Mouse (Mus musculus): Measurements from ENCODE around the gene Sectm1a.

GRCm38 (mm10) chr11:121112091-121112775 is 31.2 kb upstream of the Sectm1a start:
- TF ChIP-seq POLR2A (IDR thresholded peaks at IDR 0.05; ENCODE audit: borderline replicate concordance, insufficient read depth, low read length) (no peak), CTCF (IDR thresholded peaks at IDR 0.05; ENCODE audit: borderline replicate concordance, insufficient read depth, low read depth, low read length) (no peak)
